Mouse (Mus musculus) CH12.LX (cell line): ENCODE data around the gene Mier3.

Experiments
- EP300 ChIP-seq: IDR thresholded peaks from 2 replicates; pipeline ENCODE4 v1.6.1; 2011; ENCODE audit warnings: low read length, improper control_type of control experiment
- MAFK ChIP-seq: IDR thresholded peaks from 2 replicates; pipeline ENCODE4 v1.6.1; 2011; ENCODE audit warnings: low read length, improper control_type of control experiment; ENCODE audit not compliant: insufficient replicate concordance
- MAX ChIP-seq: IDR thresholded peaks from 2 replicates; pipeline ENCODE4 v1.6.1; 2011; ENCODE audit warnings: low read length, improper control_type of control experiment

- TF ChIP-seq MAFK, result no peak
- TF ChIP-seq MAX, result no peak
- no peak for TF ChIP-seq EP300
Measured at GRCm38 (mm10) chr13:111686522-111687284, 5.9 kb downstream of the Mier3 start.
